Mouse (Mus musculus) embryo, embryonic 11.5 days (tissue): Measurements from ENCODE around the gene Zmat3.

Source experiments
- DNase-seq: peaks from one replicate; pipeline ENCODE4 v3.0.0-alpha.2; 2012; ENCODE audit warnings: low read depth, low spot score

Gene Zmat3

DNA sequence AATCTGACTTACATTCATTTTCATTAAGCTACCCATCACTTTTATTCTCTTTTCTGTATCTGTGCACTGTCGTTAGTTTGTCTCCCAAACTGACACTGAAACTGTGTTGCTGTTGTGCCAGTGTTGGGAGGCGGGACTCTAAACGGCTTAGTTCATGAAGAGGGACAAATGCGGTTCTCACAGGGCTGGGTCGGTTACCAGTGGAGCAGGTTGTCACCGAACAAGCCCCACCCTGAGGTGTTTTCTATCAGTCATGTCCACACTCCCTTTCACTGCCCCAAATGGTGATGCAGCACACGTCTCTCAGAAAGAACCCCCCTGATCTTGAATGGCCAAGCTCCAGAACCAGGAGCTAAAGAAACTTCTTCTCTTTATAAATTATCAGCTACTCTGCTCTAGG is 6.1 kb upstream of the Zmat3 start:
- no peak for DNase-seq

GRCm38 (mm10) chr3:32367516-32367915 is 1.7 kb upstream of the Zmat3 start:
- DNase-seq = no peak

- DNase-seq = no peak
Measured at GRCm38 (mm10) chr3:32366246-32366734, 476 bp upstream of the Zmat3 start.

- DNase-seq = peak; percentile 31
Measured at GRCm38 (mm10) chr3:32364841-32365545, 821 bp downstream of the Zmat3 start.

DNA sequence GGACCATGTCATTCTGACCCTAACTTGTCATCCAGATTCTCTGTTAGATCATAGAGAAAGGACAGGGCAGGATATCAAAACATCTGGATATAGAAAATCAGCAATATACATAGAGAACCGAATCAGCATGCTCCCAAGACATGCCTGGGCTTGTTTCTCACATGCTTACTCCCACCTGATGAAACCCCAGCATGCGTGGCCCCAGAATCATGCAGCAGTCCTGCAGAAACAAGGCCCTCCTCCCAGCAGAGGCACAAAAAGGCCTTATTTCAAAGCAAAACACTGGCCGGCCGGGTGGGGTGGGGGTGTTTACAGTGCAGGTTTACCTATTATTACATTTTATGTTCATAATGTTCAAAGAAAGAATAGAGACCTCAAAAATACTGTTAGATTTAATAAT is 1.6 kb downstream of the Zmat3 start:
- no peak for DNase-seq

- no peak for DNase-seq
Measured at GRCm38 (mm10) chr3:32361221-32361620, 4.6 kb downstream of the Zmat3 start.

GRCm38 (mm10) chr3:32347881-32348280 is 17.9 kb downstream of the Zmat3 start:
- no peak for DNase-seq

- no peak for DNase-seq
Measured at GRCm38 (mm10) chr3:32345249-32345648, 20.6 kb downstream of the Zmat3 start.

- DNase-seq = no peak
Measured at GRCm38 (mm10) chr3:32344825-32345224, 21.0 kb downstream of the Zmat3 start.

GRCm38 (mm10) chr3:32343371-32343770 is 22.4 kb downstream of the Zmat3 start:
- no peak for DNase-seq

DNA sequence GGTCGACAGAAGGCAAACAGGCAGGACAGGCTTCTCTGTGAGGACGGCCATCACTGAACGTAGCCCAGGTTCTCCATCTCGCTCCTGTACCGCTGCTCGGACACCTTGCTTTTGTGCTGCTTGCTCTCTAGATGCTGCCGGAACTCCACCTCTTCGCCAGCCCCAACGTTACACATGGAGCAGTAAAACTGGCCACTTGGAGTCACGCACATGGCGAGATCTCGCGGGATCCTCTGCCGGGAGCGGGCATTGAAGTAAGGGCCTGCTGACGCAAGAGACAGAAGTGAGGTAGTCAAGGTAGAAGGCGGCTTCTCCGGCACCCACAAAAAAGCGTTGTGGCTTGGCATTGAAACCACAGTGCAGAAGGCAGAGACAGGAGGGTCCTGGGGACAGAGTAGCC is 24.4 kb downstream of the Zmat3 start:
- no peak for DNase-seq

- no peak for DNase-seq
Measured at GRCm38 (mm10) chr3:32338231-32338630, 27.6 kb downstream of the Zmat3 start.

GRCm38 (mm10) chr3:32337770-32338169 is 28.0 kb downstream of the Zmat3 start:
- no peak for DNase-seq

GRCm38 (mm10) chr3:32334901-32335300 is 30.9 kb downstream of the Zmat3 start:
- DNase-seq = no peak

GRCm38 (mm10) chr3:32333456-32334086 is 32.2 kb downstream of the Zmat3 start:
- peak; percentile 65 for DNase-seq

- DNase-seq = no peak
Measured at GRCm38 (mm10) chr3:32317901-32318416, 47.9 kb downstream of the Zmat3 start.

- peak; percentile 24 for DNase-seq
Measured at GRCm38 (mm10) chr3:32317165-32317900, 48.5 kb downstream of the Zmat3 start.

- DNase-seq = no peak
Measured at GRCm38 (mm10) chr3:32314746-32315145, 51.1 kb downstream of the Zmat3 start.

DNA sequence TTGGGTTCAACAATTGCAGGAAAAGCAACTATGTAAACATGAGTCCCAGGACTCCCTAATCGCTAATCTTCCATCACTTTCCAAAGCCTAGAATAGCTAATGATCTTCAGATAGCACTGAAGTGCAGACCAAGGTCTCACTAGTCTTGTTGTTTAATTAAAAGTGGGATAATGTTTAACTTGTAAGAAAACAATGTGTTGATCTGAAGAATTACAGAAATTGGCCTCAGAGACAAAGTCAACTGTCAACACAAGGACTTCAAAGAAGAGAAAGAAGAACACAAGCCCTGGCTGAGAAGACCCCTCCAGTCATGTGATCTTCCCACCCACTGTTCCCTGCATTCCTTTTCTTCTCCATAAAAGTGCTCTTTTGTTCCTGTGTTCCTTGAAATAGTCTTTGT is 61.6 kb downstream of the Zmat3 start:
- no peak for DNase-seq

DNA sequence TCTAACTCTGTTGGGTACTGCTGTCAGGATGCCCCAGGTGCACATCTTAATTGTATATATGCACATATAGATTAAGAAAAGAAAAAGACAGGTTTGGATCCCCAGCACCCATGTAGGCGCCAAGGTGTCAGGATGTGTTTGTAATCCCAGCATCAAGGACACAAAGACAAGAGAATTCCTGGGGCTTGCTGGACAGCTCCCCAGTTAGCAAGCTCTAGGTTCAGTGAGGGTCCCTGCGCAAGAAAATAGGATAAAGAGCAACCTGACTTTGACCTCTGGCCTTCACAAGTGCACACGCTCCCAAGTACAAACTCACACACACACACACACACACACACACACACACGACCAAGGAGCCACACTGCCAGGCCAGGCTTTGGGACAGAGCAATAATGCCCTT is 73.8 kb downstream of the Zmat3 start:
- no peak for DNase-seq
